Mouse (Mus musculus) heart, embryonic 15.5 days (tissue): ENCODE data around the gene H2-DMb2. TPM values are rescaled to one million over a fixed set of nuclear protein-coding genes. Genes with fewer than 3 reads are reported as not detected.

Source experiments
- ATAC-seq: fragments of 200-750 bp; cut with Nextera tagmentation; replicated peaks from 2 replicates; pipeline ENCODE4 v1.8.0; 2017; ENCODE audit warnings: low read depth, moderate TSS enrichment; ENCODE audit not compliant: insufficient number of reproducible peaks, insufficient read depth, low FRiP score
- H3K27ac ChIP-seq: fragments of 300-500 bp; sonication (generic); 2 replicates; pipeline ENCODE4 v1.5.1; 2015; ENCODE audit warnings: mild to moderate bottlenecking, inconsistent platforms
- H3K27me3 ChIP-seq: fragments of 300-500 bp; sonication (generic); 2 replicates; pipeline ENCODE4 v1.6.1; 2015; ENCODE audit warnings: inconsistent platforms
- H3K36me3 ChIP-seq: fragments of 300-500 bp; sonication (generic); 2 replicates; pipeline ENCODE4 v1.6.1; 2015; ENCODE audit warnings: mild to moderate bottlenecking, inconsistent platforms
- H3K4me1 ChIP-seq: fragments of 300-500 bp; sonication (generic); replicated peaks from 2 replicates; pipeline ENCODE4 v1.6.1; 2015; ENCODE audit warnings: inconsistent platforms
- H3K4me2 ChIP-seq: fragments of 300-500 bp; sonication (generic); 2 replicates; pipeline ENCODE4 v1.6.1; 2015; ENCODE audit warnings: inconsistent platforms, mild to moderate bottlenecking, moderate library complexity
- H3K4me3 ChIP-seq: fragments of 300-500 bp; sonication (generic); 2 replicates; pipeline ENCODE4 v1.5.1; 2015; ENCODE audit warnings: mild to moderate bottlenecking, inconsistent platforms
- H3K9ac ChIP-seq: fragments of 300-500 bp; sonication (generic); 2 replicates; pipeline ENCODE4 v1.6.1; 2015; ENCODE audit warnings: mild to moderate bottlenecking, inconsistent platforms
- H3K9me3 ChIP-seq: fragments of 300-500 bp; sonication (generic); replicated peaks from 2 replicates; pipeline ENCODE4 v1.6.1; 2016; ENCODE audit warnings: inconsistent platforms
- WGBS: fragments of 180-500 bp; shearing (Covaris S2); methylation state at CpG from one replicate; pipeline ENCODE4 v1.1.7; 2015; ENCODE audit warnings: mixed read lengths; 5-methylcytosine and 5-hydroxymethylcytosine counted together
- polyA plus RNA-seq: library from polyadenylated mRNA; unstranded; fragments of >200 nt; fragmentation: Nextera tagmentation; extraction: Ambion mirVana; gene quantifications from 2 replicates; pipeline ENCODE4 v1.2.1, GENCODE M21; 2015

The H2-DMb2 gene
- polyA plus RNA-seq, 1 experiment from 2014 or later: 0.69 TPM

DNA sequence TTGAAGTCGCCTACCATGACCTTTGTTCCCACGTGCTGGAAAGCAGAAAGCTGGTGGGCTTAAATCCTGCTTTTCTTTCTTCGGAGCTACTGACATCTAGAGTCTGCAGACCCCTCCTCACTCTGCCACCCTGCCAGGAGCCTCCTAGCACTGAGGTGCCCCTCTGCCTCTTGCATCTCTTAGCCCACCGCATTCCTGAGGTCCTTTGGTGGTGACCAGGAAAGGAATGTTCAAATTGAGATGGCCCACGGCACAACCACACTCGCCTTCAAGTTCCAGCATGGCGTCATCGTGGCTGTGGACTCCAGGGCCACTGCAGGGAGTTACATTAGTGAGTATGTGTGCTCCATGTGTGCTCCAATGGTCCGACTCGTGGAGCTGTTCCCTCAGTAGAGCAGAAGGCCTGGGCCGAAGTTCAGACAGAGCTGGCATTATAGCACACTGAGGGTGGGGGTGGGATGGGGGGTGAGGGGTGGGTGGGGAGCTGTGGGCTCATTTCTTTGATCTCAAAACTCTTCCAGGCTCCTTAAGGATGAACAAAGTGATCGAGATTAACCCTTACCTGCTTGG lies 56.0 kb downstream of the H2-DMb2 start:
- no peak for ATAC-seq
- peak overlapping the region; percentile 53 for H3K4me3 ChIP-seq
- no peak overlapping the region for H3K27ac ChIP-seq
- no peak overlapping the region for H3K9ac ChIP-seq
- H3K36me3 ChIP-seq: no peaks in the 10 kb centered on the region
- peaks cover 79% of the 10 kb centered on the region for H3K27me3 ChIP-seq
- 67% methylated on average over 12 of the region's 12 CpGs for WGBS
- H3K9me3 ChIP-seq: no peaks in the 10 kb centered on the region
- peaks cover 14% of the 10 kb centered on the region for H3K4me1 ChIP-seq
- H3K4me2 ChIP-seq: peak overlapping the region; percentile 86; the same call in 1 of the 2 replicates

DNA sequence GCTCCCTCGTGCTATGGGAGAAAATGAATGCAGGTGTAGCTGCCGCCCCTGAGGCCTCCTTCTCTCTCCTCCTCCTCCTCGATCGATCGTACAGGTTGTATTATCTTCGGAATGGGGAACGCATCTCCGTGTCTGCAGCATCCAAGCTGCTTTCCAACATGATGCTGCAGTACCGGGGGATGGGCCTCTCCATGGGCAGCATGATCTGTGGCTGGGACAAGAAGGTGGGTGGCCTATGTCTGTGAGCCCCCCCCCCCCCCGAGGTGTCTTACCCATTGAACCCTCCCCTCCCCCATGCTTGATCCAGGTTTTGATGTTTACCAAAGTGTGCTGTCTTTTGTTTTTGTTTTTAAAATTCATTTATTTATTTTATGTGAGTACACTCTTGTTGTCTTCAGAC lies 56.9 kb downstream of the H2-DMb2 start:
- H3K27ac ChIP-seq: no peak overlapping the region
- H3K9ac ChIP-seq: no peak overlapping the region
- H3K27me3 ChIP-seq: peaks cover 70% of the 10 kb centered on the region
- no peak overlapping the region for H3K4me3 ChIP-seq
- H3K4me2 ChIP-seq: no peak overlapping the region
- peaks cover 17% of the 10 kb centered on the region for H3K4me1 ChIP-seq
- no peaks in the 10 kb centered on the region for H3K9me3 ChIP-seq
- 82% methylated on average over 10 of the region's 10 CpGs for WGBS
- no peaks in the 10 kb centered on the region for H3K36me3 ChIP-seq
- no peak for ATAC-seq

DNA sequence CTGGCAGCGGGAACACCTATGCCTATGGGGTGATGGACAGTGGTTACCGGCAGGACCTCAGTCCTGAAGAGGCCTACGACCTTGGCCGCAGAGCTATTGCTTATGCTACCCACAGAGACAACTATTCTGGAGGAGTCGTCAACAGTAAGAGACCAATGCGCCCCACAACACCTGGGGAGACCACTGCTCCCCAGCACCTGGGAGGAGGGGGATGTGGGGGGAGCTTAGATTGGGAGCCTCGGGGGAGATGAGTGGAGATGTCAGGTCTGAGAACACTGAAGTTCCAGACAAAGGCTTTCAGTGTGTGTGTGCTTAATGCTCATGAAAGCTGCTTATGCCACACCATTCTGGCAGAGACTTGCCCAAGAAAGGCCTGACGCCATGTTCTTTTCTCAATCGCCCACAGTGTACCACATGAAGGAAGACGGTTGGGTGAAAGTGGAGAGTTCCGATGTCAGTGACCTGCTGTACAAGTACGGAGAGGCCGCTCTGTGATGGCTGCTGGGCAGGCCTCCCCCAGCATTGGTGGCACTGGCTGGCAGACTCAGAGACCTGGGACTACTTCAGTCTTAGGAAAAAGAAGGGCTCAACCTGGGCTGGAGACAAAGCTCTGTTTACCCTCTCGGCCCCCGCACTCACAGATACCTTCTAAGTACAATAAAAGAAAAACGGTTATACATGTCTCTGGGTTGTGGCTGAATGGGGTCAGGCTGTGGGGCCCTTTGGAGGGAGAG lies 57.8 kb downstream of the H2-DMb2 start:
- Histone ChIP-seq H3K36me3 (no peaks in the 10 kb centered on the region), H3K27ac (no peak overlapping the region), H3K4me1 (peaks cover 25% of the 10 kb centered on the region), H3K9ac (no peak overlapping the region), H3K4me3 (no peak overlapping the region), H3K4me2 (no peak overlapping the region), H3K27me3 (peaks cover 69% of the 10 kb centered on the region), H3K9me3 (no peaks in the 10 kb centered on the region)
- no peak for ATAC-seq
- WGBS: 83% methylated on average over 16 of the region's 16 CpGs

Other genes starting within 250 kb of the H2-DMb2 start
- gene Platr17, start 238.2 kb upstream of the H2-DMb2 start, polyA plus RNA-seq: 0.18 TPM in 1 of 2 replicates, not detected in the other
- gene Daxx, start 233.9 kb upstream of the H2-DMb2 start, polyA plus RNA-seq: 27.1 and 36.7 TPM in 2 replicates
- 44.3 and 61.3 TPM in 2 replicates for gene Tapbp, start 227.4 kb upstream of the H2-DMb2 start, polyA plus RNA-seq
- gene Zbtb22, start 227.4 kb upstream of the H2-DMb2 start, polyA plus RNA-seq: 11.3 and 15.3 TPM in 2 replicates
- gene Rgl2, start 213.8 kb upstream of the H2-DMb2 start, polyA plus RNA-seq: 34.7 and 44.8 TPM in 2 replicates
- 112 and 115 TPM in 2 replicates for gene Pfdn6, start 203.0 kb upstream of the H2-DMb2 start, polyA plus RNA-seq
- 16.3 and 24.1 TPM in 2 replicates for gene Wdr46, start 202.6 kb upstream of the H2-DMb2 start, polyA plus RNA-seq
- gene B3galt4, start 191.8 kb upstream of the H2-DMb2 start, polyA plus RNA-seq: 5.1 and 6.5 TPM in 2 replicates
- gene Vps52, start 187.5 kb upstream of the H2-DMb2 start, polyA plus RNA-seq: 35.5 and 44.7 TPM in 2 replicates
- gene Rps18, start 187.3 kb upstream of the H2-DMb2 start, polyA plus RNA-seq: 847 and 935 TPM in 2 replicates
- gene H2-K1, start 143.0 kb upstream of the H2-DMb2 start, polyA plus RNA-seq: 37.4 and 80.9 TPM in 2 replicates
- 15.8 and 20.8 TPM in 2 replicates for gene Ring1, start 118.6 kb upstream of the H2-DMb2 start, polyA plus RNA-seq
- 47.4 and 56.2 TPM in 2 replicates for gene H2-Ke6, start 115.2 kb upstream of the H2-DMb2 start, polyA plus RNA-seq
- gene Slc39a7, start 111.6 kb upstream of the H2-DMb2 start, polyA plus RNA-seq: 97.8 and 133 TPM in 2 replicates
- gene Rxrb, start 111.5 kb upstream of the H2-DMb2 start, polyA plus RNA-seq: 26.8 and 38.5 TPM in 2 replicates
- gene Col11a2, start 103.9 kb upstream of the H2-DMb2 start, polyA plus RNA-seq: 1.3 and 4.6 TPM in 2 replicates
- gene H2-Oa, start 51.0 kb upstream of the H2-DMb2 start, polyA plus RNA-seq: 0.29 and 0.94 TPM in 2 replicates
- gene H2-DMa, start 23.8 kb upstream of the H2-DMb2 start, polyA plus RNA-seq: 6.0 and 13.6 TPM in 2 replicates
- 59.0 and 77.7 TPM in 2 replicates for gene Brd2, start 20.7 kb upstream of the H2-DMb2 start, polyA plus RNA-seq
- gene H2-DMb1, start 9.8 kb downstream of the H2-DMb2 start, polyA plus RNA-seq: 0.34 and 3.2 TPM in 2 replicates
- 2.4 and 8.0 TPM in 2 replicates for gene Tap1, start 44.2 kb downstream of the H2-DMb2 start, polyA plus RNA-seq
- gene Psmb9, start 44.5 kb downstream of the H2-DMb2 start, polyA plus RNA-seq: 3.1 and 22.4 TPM in 2 replicates
- 6.3 and 50.4 TPM in 2 replicates for gene Psmb8, start 54.4 kb downstream of the H2-DMb2 start, polyA plus RNA-seq
- 5.3 and 13.7 TPM in 2 replicates for gene Tap2, start 60.2 kb downstream of the H2-DMb2 start, polyA plus RNA-seq
- 0.14 and 0.30 TPM in 2 replicates for gene H2-Ob, start 95.6 kb downstream of the H2-DMb2 start, polyA plus RNA-seq
- gene H2-Ab1, start 114.4 kb downstream of the H2-DMb2 start, polyA plus RNA-seq: 16.2 and 120 TPM in 2 replicates
- gene H2-Aa, start 144.5 kb downstream of the H2-DMb2 start, polyA plus RNA-seq: 5.9 and 42.6 TPM in 2 replicates
- 5.6 and 28.9 TPM in 2 replicates for gene H2-Eb1, start 162.6 kb downstream of the H2-DMb2 start, polyA plus RNA-seq
- 0.11 TPM in 1 of 2 replicates, not detected in the other for gene H2-Eb2, start 182.4 kb downstream of the H2-DMb2 start, polyA plus RNA-seq
- gene Btnl2, start 211.5 kb downstream of the H2-DMb2 start, polyA plus RNA-seq: 0.09 TPM in 1 of 2 replicates, not detected in the other
- not detected in 2 replicates for gene Btnl1, start 233.8 kb downstream of the H2-DMb2 start, polyA plus RNA-seq